Mouse (Mus musculus) adrenal gland, postnatal 14 days (tissue): ENCODE data around the gene Klf15. TPM values are rescaled to one million over a fixed set of nuclear protein-coding genes. Genes with fewer than 3 reads are reported as not detected.

ENCODE experiments used
- DNase-seq: peaks from one replicate; pipeline ENCODE4 v3.0.0; 2021; ENCODE audit warnings: mixed read lengths
- total RNA-seq: library from RNA; stranded (reverse); gene quantifications from 2 replicates; pipeline ENCODE4 v1.2.3, GENCODE M21; 2021

Gene Klf15
- total RNA-seq, 1 experiment from 2014 or later = 38.0 TPM

- DNase-seq = no peak
Observed at GRCm38 (mm10) chr6:90463890-90464421, 1.6 kb downstream of the Klf15 start.

DNA sequence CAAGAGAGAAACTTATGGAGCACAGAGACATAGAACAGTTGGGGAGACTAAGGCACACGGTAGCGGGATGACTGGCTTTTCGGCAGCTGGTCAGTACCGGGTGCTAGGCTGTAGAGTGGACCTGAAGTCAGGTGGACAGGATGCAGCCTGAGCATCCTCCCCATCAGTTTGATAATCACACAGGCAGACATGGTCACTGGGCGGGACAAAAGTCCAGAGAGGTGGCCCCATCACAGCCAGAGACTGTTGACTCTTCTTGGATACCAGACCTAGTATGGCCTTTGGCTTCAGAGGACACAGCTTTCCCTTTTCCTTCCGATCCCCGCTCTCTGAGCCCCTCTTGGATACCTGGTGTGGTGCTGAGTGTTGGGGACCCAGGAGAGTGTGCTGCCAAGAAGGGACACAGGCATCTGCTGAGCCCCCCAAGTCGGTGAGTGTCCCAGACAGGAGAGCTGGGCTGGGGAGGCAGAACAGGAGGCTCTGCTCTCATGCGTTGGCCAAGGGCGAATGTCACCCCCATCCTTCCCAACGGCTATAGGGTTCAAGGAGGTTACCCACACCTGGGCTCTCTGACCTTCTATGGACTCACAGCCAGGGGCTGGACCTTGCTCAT, 2.8 kb downstream of the Klf15 start:
- DNase-seq = no peak

- DNase-seq = peak; percentile 86
Observed at GRCm38 (mm10) chr6:90466079-90466478, 3.7 kb downstream of the Klf15 start.

GRCm38 (mm10) chr6:90466847-90467410, 4.6 kb downstream of the Klf15 start:
- DNase-seq = peak; percentile 52

GRCm38 (mm10) chr6:90468216-90468615, 5.8 kb downstream of the Klf15 start:
- no peak for DNase-seq

GRCm38 (mm10) chr6:90469041-90469440, 6.7 kb downstream of the Klf15 start:
- no peak for DNase-seq

DNA sequence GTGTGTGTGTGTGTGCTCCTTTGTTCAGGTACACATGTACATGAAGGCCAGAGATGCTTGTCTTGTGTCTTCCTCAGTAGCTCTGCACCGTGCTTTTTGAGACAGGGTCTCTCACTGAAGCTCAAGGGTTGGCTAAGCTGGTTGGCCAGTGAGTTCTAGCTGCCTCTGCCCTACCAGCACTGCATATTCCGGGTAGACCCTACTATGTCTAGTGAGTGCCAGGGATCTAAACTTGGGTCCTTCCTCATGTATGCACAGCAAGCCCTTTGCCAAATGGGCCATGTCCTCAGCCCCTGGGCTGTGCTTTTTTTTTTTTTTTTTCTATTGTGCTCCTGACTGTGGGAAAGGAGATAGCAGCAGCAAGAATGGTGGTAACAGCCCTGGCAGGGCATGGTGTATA, 7.9 kb downstream of the Klf15 start:
- DNase-seq = no peak

- DNase-seq = peak; percentile 43
Observed at GRCm38 (mm10) chr6:90470947-90471541, 8.7 kb downstream of the Klf15 start.

DNA sequence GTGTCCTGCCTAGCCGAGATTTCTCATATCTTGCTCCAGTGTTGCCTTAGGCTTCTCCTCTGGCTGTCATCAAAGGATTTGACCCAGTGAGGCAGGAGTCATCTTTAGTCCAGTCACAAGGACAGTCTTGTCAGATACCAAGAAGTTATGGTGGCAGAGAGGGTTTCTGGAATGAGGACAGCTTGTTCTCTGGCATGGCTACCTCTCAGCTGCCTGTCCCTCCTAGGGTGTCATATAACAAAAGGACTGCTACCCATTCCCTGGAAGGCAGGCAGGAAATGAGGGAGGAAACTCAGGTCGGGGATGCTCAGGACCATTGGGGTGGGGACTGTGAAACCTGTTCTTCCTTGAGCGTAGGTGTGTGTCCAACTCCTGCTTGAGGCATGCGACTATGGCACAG, 9.7 kb downstream of the Klf15 start:
- no peak for DNase-seq

DNA sequence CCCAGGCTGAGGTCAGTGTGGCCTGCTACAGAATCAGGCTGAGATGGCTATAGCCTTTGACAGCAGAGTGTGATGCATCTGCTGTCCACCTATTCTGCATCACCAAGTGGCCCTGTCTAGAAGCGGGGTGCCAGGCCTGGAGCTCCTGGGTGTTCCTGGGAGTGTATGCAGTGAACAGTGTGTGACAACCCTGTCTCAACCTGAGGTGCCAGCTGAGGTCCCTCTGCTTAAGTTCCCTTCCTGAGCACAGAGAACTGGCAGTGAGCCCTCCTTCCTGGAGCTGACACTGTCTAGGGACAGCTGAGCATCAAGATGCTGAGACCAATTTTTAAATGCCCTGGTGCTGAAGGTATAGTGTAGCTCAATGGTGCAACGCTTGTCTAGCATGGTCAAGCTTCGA, 10.3 kb downstream of the Klf15 start:
- DNase-seq = no peak

- no peak for DNase-seq
Observed at GRCm38 (mm10) chr6:90473630-90474360, 11.4 kb downstream of the Klf15 start.

DNA sequence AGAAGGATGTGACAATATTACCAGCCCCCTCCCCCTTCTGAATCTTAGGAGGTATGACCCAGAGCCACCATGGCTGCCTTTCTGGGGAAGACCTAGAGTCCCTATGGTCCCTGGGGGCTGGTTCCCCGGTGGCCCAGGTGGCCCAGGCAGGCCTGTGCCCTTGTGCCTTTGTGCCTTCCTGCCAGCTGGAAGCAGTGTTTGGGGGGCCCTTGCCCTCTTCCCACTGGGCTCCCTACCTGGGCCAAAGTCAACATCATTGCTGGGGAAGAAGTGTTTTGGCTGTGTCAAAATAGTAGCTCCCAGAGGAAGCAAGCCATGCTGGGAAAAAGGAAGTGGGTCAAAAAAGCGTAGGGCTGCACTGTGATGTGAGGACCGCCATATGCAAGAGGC, 12.0 kb downstream of the Klf15 start:
- DNase-seq = no peak

DNA sequence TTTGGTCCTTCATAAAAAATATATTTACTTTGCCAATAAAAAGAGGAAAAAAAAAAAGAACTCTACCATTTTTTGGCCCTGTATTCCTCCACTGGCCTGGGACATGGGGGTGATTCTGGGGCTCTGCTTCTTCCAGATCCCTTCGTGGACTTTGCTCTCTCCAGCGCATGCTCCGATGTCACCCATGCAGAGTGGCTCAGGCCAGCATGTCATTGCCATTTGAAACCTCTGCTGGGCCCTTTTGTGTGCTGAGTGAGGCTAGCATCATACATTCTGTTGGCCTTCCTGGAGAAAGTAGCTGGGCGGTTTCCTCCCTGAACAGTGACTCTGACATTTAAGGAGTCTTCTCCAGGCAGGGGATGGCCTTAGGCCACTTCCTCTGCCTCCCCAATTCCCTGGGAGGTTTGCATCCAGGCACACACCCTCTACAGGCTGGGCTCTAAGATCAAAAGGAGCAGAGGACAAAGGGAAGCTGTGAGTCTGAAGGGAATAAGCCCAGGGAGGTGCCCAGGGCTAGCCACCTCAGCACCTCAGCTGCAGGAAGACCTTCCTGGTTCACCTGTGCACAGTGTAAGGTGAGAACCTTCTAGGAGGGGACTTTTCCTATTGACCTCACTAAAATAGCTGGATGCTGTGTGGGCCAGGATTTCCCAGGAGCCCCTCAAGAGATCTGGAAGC, 12.9 kb downstream of the Klf15 start:
- no peak for DNase-seq

DNA sequence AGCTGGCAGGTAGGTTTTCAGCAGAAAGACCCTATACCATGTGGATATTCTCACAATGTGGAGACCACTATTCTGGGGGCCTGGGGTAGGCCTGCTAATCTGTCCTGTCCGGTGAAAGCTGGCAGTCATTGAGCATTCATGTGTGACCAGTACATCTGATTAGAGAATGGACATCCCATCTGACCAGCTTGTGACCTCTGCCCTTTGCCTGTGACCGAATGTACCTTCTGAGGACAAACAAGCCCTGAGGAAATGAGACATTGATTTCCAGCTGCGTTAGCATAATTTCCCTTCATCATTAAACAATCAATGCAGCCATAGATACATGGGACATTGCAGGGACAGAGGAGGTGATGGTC, 13.5 kb downstream of the Klf15 start:
- no peak for DNase-seq

DNA sequence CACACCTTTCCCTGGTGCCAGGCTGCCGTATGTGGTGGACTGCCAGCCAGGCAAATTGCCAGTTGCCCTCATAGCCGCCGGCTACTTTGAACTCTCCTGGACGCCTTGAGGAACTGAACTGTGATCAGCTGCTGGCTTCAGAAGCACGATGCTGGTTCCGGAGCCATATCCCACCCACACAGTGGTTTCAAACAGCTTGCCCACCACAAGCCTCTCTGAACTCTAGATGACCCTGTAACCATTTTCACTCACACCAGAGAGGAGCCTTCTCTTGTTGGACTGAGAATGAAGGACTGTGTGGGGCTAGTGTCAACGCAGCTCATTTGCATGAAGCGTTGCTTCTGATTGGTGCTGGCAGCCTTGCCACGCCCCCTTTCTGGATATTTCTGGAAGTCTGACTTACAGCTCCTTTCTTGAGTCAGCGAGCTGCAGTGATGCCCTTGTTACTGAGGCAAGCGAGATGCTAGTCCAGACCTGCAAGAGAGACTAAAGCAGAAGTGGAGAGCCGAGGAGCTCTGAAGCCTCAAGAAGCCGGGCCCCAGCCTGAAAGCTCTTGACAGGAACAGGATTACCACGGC, 14.7 kb downstream of the Klf15 start:
- peak; percentile 45 for DNase-seq

DNA sequence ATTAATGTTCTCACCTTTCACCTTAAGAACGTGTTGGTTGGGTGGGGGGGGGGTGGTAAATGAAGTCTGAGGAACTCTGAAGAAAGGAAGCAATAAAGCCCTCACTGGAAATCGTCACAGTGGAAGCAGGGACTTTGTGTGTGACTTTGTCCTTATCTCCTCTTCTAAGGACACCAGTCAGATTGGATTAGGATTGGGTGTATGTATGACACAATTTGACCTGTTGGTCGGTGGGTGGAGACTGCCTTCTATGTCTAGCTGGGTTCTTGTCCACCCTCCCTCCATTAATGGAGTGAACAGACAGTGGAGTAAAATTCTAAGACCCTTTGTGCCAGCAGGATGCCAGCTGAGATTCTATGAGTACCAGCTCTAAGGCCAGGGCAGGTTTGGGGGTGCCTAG, 21.9 kb downstream of the Klf15 start:
- DNase-seq = no peak

- no peak for DNase-seq
Observed at GRCm38 (mm10) chr6:90484876-90485275, 22.5 kb downstream of the Klf15 start.

DNA sequence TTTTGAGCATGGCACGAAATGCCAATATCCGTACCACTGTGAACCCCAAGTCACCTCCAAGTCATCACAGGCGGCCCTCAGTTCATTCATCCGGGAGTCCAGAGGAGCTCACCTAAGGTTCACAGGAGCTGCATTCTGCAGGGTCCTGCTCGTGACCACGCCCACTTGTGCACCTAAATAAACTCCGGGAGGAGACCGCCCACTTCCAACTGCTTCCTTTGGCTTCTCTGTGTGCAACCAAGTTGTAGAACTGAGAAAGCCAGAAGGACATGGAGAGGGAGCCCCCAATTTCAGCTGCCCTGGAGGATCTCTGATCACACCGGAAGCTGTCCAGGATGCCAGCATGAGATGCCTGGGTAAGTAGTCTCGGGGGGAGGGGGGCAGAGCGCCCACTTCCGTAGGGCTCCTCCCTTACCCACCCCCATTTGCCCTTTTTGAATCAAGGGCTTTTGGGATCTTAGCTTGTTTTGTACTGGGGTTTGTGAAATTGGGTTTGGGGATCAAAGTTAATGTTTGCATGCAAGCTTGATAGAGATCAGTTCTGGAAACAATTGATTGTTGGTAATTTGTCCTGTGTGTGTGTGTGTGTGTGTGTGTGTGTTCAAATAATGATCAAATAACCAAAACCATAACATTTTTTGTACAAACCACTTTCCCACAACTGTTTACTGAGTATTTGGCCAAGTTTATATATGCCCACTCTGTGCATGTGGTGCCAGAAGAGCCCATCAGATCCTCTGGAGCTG, 24.0 kb downstream of the Klf15 start, which contains the start of gene Aldh1l1:
TSS of gene Aldh1l1 (plus strand) at position 252 of the 746 bp plus-strand sequence.
- no peak for DNase-seq

DNA sequence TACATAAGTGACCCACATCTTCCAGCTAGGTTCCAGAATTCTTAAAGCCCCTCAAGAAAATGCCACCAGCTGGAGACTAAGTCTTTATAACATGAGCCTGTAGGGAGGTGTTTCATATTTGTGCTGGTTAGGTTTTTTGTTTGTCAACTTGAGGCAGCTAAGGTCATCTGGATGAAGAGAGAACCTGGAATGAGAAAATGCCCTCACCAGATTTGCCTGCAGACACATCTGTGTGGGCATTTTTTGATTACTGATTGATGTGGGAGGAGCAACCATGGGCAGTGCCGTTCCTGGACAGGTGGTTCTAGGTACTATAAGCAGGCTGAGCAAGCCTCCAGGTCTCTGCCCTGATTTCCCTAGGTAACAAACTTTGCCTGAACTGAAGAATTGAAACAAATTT, 25.2 kb downstream of the Klf15 start:
- DNase-seq = no peak

- DNase-seq = no peak
Observed at GRCm38 (mm10) chr6:90489532-90489931, 27.2 kb downstream of the Klf15 start.

GRCm38 (mm10) chr6:90490976-90491375, 28.6 kb downstream of the Klf15 start:
- no peak for DNase-seq
